Mouse (Mus musculus) CD4-positive, CD25-positive, alpha-beta regulatory T cell, adult 2 months (primary cell): ENCODE measurements around the gene F12.

Source experiments
- DNase-seq: peaks from one replicate; pipeline ENCODE4 v3.0.0-alpha.2; 2012; ENCODE audit warnings: low read depth, low spot score

F12 gene

GRCm38 (mm10) chr13:55413333-55413732, 13.3 kb downstream of the F12 start:
- DNase-seq, result no peak

- no peak for DNase-seq
These were observed 13.8 kb downstream of the F12 start for GRCm38 (mm10) chr13:55412643-55413307.

DNA sequence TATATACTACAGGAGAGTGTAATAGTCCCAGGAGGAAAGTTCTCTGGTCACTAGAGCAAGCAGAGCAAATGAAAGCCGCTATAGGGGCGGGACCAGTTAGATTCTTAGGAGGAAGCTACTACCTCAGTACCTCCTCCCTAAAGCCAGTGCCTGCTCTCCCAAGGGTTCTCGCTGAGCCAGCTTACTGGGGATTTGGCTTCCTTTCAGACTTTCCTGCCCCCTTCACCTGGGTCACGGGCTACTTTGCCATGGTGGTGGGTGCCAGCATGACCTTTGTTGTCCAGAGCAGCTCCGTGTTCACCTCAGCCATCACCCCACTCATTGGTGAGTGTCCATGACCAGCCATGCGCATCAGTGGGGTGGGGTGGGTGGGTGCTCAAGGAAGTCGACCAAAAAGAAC, 14.8 kb downstream of the F12 start:
- DNase-seq, result no peak

DNA sequence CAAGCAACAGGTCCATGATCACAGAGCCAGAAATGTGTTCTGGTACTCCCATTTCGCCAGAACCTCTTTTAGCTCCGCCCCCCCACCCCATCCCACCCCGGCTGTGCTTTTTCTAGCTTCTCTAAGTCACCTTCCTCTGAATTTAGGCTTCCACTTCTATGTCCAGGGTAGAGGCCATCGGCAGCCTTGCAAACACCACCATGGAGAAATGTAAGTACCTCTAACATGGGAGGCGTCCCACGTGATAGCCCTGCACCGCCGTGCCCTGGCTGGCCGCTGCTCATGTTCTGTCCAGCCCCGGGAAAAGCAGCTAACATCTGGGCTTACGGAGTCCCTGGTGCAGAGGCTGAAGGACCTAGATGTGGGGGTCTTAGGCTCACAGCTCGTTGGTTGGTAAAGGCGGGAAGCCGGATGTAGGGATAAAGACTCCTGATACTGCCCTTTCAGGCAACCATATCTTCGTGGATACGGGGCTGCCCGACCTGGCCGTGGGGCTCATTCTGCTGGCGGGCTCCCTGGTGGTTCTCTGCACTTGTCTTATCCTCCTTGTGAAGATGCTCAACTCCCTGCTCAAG, 18.0 kb downstream of the F12 start:
- no peak for DNase-seq

DNA sequence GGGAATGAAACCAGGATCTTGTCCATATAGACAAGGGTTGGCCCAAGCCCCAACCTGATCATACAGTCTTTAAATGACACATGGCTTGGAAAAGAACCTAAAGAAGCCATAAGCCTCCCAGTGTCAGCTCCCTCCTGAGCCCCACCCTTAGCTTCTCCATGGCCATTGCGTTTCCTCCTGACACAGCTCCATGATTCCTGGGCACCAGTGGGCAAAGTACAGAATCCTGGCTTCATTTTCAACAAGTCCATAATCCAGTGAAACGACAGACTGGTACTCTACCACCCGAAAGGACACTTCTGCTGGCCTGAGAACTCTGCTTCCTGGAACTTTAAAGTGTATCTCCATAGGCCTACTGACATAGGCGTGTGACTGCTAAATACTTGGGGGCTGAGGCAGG, 19.3 kb downstream of the F12 start:
- DNase-seq, result no peak

GRCm38 (mm10) chr13:55405783-55406390, 20.7 kb downstream of the F12 start:
- DNase-seq, result no peak

DNA sequence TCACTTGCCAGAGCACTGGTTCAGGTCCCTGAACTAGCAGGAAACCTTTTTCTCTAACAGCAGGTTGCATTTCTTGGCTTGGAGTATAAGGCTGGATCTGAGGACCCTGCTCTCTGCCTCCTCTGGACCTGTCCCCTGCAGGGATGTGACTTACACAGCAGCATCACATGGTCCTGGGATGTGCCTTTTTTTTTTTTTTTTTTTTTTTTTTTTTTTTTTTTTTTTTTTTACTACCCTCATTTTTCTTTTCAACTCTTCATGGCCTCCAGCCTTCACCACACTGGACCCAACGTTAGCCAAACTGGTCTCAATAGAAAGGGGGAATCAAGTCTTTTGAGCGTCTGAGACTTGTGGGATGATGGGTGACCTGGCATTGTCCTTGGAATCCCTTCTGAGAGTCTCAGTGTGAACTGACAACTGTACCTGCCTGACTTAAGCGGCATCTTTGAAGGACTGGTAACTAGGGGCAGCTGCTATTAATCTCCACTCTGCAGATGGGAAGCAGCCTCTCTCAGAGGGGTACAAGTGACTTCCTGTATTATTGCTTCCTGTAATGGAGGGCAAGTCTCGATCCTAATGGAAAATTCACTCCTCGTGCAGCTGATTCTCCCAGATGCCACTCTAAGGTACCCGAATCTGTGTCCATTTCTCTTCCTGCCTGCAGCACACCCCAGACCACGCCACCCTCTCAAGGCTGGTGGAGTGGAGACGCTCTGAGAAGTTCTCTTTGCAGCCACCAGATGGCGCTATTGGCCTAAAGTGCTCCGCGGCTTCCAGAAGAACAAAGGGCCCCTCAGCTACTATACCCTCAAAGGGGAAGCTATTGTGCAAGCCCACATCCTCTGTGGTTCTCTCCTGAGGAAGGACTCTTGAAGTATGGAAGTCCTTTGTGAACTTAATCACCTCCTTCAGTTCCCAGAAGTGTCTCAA, 21.5 kb downstream of the F12 start:
- DNase-seq, result peak; percentile 92

- no peak for DNase-seq
These were observed 22.4 kb downstream of the F12 start for GRCm38 (mm10) chr13:55403935-55404852.

DNA sequence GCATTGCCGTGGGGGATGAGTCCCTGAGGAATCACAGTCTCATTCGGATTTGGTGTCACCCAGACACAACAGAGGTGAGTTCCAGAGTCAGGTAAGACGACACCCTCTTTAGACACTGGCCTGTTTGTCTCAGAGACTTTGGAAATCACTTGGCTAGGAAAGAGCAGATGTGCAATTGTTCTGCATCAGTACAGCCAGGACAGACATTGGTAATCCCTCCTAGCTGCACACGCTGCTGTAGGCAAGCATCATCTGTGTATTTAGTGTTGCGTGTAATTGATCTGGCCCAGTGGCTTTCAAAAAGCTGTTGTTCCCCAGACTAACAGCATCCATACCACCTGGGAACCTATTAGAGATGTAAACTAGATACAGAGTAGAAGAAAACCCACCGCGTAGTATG, 23.3 kb downstream of the F12 start:
- DNase-seq, result no peak

GRCm38 (mm10) chr13:55400039-55400346, 26.6 kb downstream of the F12 start:
- no peak for DNase-seq

- DNase-seq, result no peak
These were observed 27.1 kb downstream of the F12 start for GRCm38 (mm10) chr13:55399300-55400038.

- no peak for DNase-seq
These were observed 28.5 kb downstream of the F12 start, which contains the start of gene Slc34a1 for GRCm38 (mm10) chr13:55398088-55398487. TSS of gene Slc34a1 (plus strand) at chr13:55398187.

DNA sequence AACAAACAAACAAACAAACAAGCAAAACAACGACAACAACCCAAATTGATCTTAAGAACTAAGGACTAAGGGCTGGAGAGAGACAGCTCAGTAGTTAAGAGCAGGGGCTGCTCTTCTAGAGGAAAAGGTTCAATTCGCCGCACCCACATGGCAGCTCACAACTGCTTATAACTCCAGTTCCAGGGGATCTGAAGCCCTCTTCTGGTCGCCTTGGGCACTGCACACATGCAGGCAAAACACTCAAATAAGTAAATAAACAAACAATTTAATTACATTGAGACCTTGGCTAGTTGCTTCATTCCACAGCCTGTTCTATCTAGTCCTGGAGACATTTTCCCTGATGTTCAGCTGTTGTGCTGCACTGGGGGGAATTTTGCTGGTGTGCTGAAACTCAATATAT, 33.7 kb downstream of the F12 start:
- DNase-seq, result peak; percentile 65

DNA sequence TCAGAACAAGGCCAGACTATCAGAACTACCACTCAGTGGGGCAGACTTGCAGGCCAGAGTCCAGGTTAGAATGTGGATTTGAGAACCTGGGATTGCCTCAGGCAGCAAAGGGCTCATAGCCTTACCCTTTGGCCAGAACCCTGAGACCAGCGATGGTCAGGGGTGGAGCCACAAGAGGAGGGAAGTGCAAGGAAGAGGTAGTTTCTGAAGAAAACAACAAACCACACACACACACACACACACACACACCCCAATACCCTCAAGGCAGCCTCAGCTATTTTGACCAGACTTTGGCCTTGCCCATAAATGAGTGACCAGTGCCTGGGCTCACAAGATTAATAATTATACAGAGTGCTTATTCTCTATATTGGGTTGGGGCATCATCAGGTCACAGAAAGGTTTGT, 35.0 kb downstream of the F12 start:
- no peak for DNase-seq

GRCm38 (mm10) chr13:55390644-55391043, 35.9 kb downstream of the F12 start:
- DNase-seq, result no peak

DNA sequence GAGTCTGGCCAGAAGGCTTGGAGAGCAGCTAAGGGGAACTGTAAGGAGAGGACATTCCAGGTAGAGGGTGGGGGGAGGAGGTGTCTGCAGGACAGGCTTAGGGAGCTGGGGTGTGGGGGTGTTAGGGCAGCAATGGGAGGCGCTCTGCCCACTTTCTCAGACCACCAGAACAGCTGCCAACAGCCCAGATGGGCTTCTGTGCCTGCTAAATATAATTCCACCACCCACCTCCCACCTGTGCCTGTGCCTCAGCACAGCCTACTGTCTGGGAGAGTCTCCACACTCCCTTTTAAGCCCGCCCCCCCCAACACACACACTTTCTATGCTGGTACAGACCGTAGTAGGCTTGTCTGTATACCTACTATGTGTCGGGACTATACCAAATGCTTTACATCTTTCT, 44.8 kb downstream of the F12 start:
- DNase-seq, result no peak

DNA sequence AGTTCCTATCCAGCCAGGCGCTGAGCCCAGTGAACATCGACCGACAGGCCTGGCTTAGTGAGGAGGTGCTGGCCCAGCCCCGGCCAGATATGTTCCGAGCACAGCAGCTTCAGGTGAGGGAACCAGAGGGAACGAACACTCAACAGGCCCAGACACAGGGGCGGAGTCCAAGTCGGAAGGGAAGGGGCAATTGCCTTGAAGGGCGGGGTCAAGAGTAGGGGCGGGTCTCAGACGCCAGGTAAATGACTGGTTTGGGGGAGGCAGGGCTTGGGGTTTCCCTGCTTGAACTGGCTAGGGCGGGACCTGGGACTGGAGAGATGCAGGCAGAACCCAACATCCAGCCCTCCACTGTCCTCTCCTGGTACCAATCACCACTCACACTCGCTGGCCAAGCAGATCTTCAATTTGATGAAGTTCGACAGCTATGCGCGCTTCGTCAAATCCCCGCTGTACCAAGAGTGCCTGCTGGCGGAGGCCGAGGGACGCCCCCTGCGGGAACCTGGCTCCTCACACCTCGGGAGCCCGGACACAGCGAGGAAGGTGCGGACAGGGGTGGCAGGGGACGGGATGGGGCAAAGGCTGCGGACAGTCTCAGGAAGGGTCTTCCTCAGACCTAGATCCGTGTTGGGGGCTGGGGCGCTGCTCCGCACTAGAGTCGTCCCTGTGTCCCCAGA, 47.5 kb downstream of the F12 start:
- DNase-seq, result no peak

- DNase-seq, result no peak
These were observed 50.7 kb downstream of the F12 start for GRCm38 (mm10) chr13:55375877-55376276.

- DNase-seq, result no peak
These were observed 52.2 kb downstream of the F12 start for GRCm38 (mm10) chr13:55374206-55374924.
